Mouse (Mus musculus) heart, postnatal 0 days (tissue): ENCODE data around the gene 9530068E07Rik. TPM values are rescaled to one million over a fixed set of nuclear protein-coding genes. Genes with fewer than 3 reads are reported as not detected.

Source experiments
- ATAC-seq: fragments of 200-750 bp; cut with Nextera tagmentation; 2 replicates; pipeline ENCODE4 v1.8.0; 2017; ENCODE audit warnings: low read depth, moderate number of reproducible peaks, moderate library complexity; ENCODE audit not compliant: insufficient read depth
- DNase-seq: peaks from one replicate; pipeline ENCODE4 v3.0.0-alpha.2; 2016; ENCODE audit warnings: low spot score
- H3K27ac ChIP-seq: fragments of 300-500 bp; sonication (generic); 2 replicates; pipeline ENCODE4 v1.5.1; 2014; ENCODE audit warnings: low read depth, mild to moderate bottlenecking
- H3K27me3 ChIP-seq: fragments of 300-500 bp; sonication (generic); 2 replicates; pipeline ENCODE4 v1.6.1; 2014; ENCODE audit warnings: low read length, mixed read lengths; ENCODE audit not compliant: control insufficient read depth, insufficient read depth
- H3K36me3 ChIP-seq: fragments of 300-500 bp; sonication (generic); replicated peaks from 2 replicates; pipeline ENCODE4 v1.6.1; 2014; ENCODE audit warnings: low read length, mixed read lengths; ENCODE audit not compliant: control insufficient read depth, insufficient read depth
- H3K4me1 ChIP-seq: fragments of 300-500 bp; sonication (generic); 2 replicates; pipeline ENCODE4 v1.6.1; 2014; ENCODE audit warnings: antibody characterized with exemption; ENCODE audit not compliant: control insufficient read depth, insufficient read depth
- H3K4me2 ChIP-seq: fragments of 300-500 bp; sonication (generic); 2 replicates; pipeline ENCODE4 v1.6.1; 2014; ENCODE audit warnings: low read depth, mild to moderate bottlenecking, low read length, moderate library complexity
- H3K4me3 ChIP-seq: fragments of 300-500 bp; sonication (generic); 2 replicates; pipeline ENCODE4 v1.5.1; 2014; ENCODE audit warnings: low read depth, low read length
- H3K9ac ChIP-seq: fragments of 300-500 bp; sonication (generic); replicated peaks from 2 replicates; pipeline ENCODE4 v1.6.1; 2014; ENCODE audit warnings: low read depth, low read length, mixed read lengths
- H3K9me3 ChIP-seq: fragments of 300-500 bp; sonication (generic); replicated peaks from 2 replicates; pipeline ENCODE4 v1.6.1; 2016; ENCODE audit warnings: low read length; ENCODE audit not compliant: control insufficient read depth
- CTCF ChIP-seq: IDR thresholded peaks from 2 replicates; pipeline ENCODE4 v1.5.1; 2016; ENCODE audit warnings: antibody characterized with exemption, control low read depth, low read depth
- EP300 ChIP-seq: IDR thresholded peaks from 2 replicates; pipeline ENCODE4 v1.6.1; 2016; ENCODE audit warnings: antibody characterized with exemption, low read depth
- WGBS: fragments of 180-500 bp; shearing (Covaris S2); extraction: QIAGEN DNeasy Blood & Tissue Kit; methylation state at CpG from one replicate; pipeline ENCODE4 v1.1.7; 2014; 5-methylcytosine and 5-hydroxymethylcytosine counted together
- polyA plus RNA-seq: library from polyadenylated mRNA; unstranded; fragments of >200 nt; fragmentation: Nextera tagmentation; extraction: Ambion mirVana; gene quantifications from 2 replicates; pipeline ENCODE4 v1.2.1, GENCODE M21; 2015
- total RNA-seq: library from RNA; depleted of rRNA; stranded (reverse); fragments of >200 nt; gene quantifications from 2 replicates; pipeline ENCODE4 v1.2.3, GENCODE M21; 2014; ENCODE audit warnings: low replicate concordance

The 9530068E07Rik gene
- total and polyA plus RNA-seq, 2 experiments from 2014 or later, result 133 to 149 TPM

GRCm38 (mm10) chr11:52421053-52421778, 25.0 kb downstream of the 9530068E07Rik start:
- Histone ChIP-seq H3K9ac (no peak overlapping the region), H3K9me3 (no peaks in the 10 kb centered on the region), H3K4me3 (no peak overlapping the region), H3K27me3 (no peaks in the 10 kb centered on the region), H3K4me2 (no peak overlapping the region), H3K36me3 (no peaks in the 10 kb centered on the region), H3K27ac (no peak overlapping the region), H3K4me1 (no peaks in the 10 kb centered on the region)
- DNase-seq (peak; percentile 49), ATAC-seq (no peak)
- 35% methylated on average over 12 of the region's 12 CpGs for WGBS
- TF ChIP-seq CTCF (peak; percentile 93), EP300 (no peak)

GRCm38 (mm10) chr11:52429440-52429839, 33.2 kb downstream of the 9530068E07Rik start:
- no peak overlapping the region for H3K27ac ChIP-seq
- no peak overlapping the region for H3K4me3 ChIP-seq
- TF ChIP-seq CTCF (no peak), EP300 (no peak)
- DNase-seq (no peak), ATAC-seq (no peak)
- 50% methylated on average over 6 of the region's 6 CpGs for WGBS
- H3K9ac ChIP-seq, result no peak overlapping the region
- H3K36me3 ChIP-seq, result no peaks in the 10 kb centered on the region
- H3K4me1 ChIP-seq, result 0 out of 2 replicates have a peak, but pooled peaks cover 3% of the 10 kb centered on the region
- H3K27me3 ChIP-seq, result no peaks in the 10 kb centered on the region
- no peaks in the 10 kb centered on the region for H3K9me3 ChIP-seq
- H3K4me2 ChIP-seq, result no peak overlapping the region

- no peak for DNase-seq
- TF ChIP-seq CTCF (no peak), EP300 (no peak)
Measured at GRCm38 (mm10) chr11:52431594-52431993, 35.4 kb downstream of the 9530068E07Rik start.

GRCm38 (mm10) chr11:52432148-52432547, 35.9 kb downstream of the 9530068E07Rik start:
- H3K9me3 ChIP-seq, result no peaks in the 10 kb centered on the region
- WGBS, result 90% methylated on average over 5 of the region's 5 CpGs
- H3K36me3 ChIP-seq, result no peaks in the 10 kb centered on the region
- TF ChIP-seq EP300 (no peak), CTCF (no peak)
- H3K27ac ChIP-seq, result no peak overlapping the region
- H3K9ac ChIP-seq, result no peak overlapping the region
- H3K27me3 ChIP-seq, result no peaks in the 10 kb centered on the region
- no peak overlapping the region for H3K4me2 ChIP-seq
- ATAC-seq (no peak), DNase-seq (no peak)
- H3K4me1 ChIP-seq, result peaks cover 6% of the 10 kb centered on the region; the same call in 1 of the 2 replicates
- H3K4me3 ChIP-seq, result no peak overlapping the region

More at GRCm38 (mm10) chr11:52431594-52431993, 35.4 kb downstream of the 9530068E07Rik start:
- no peak overlapping the region for H3K4me2 ChIP-seq
- WGBS, result 55% methylated on average over 5 of the region's 5 CpGs
- H3K27me3 ChIP-seq, result no peaks in the 10 kb centered on the region
- H3K4me1 ChIP-seq, result 0 out of 2 replicates have a peak, but pooled peaks cover 3% of the 10 kb centered on the region
- no peak overlapping the region for H3K9ac ChIP-seq
- no peaks in the 10 kb centered on the region for H3K36me3 ChIP-seq
- no peak overlapping the region for H3K27ac ChIP-seq
- no peaks in the 10 kb centered on the region for H3K9me3 ChIP-seq
- ATAC-seq, result no peak
- no peak overlapping the region for H3K4me3 ChIP-seq

GRCm38 (mm10) chr11:52433076-52433796, 37.0 kb downstream of the 9530068E07Rik start:
- 46% methylated on average over 8 of the region's 8 CpGs for WGBS
- no peaks in the 10 kb centered on the region for H3K27me3 ChIP-seq
- TF ChIP-seq EP300 (no peak), CTCF (no peak)
- no peak overlapping the region for H3K4me3 ChIP-seq
- no peaks in the 10 kb centered on the region for H3K36me3 ChIP-seq
- H3K27ac ChIP-seq, result no peak overlapping the region
- H3K4me1 ChIP-seq, result peaks cover 15% of the 10 kb centered on the region
- no peak overlapping the region for H3K9ac ChIP-seq
- ATAC-seq (no peak), DNase-seq (no peak)
- no peak overlapping the region for H3K4me2 ChIP-seq
- no peaks in the 10 kb centered on the region for H3K9me3 ChIP-seq
